Mouse (Mus musculus) ES-E14 (cell line): ENCODE results near the gene Smad5.

Experiments
- CHD2 ChIP-seq: IDR thresholded peaks from 2 replicates; pipeline ENCODE4 v1.6.1; 2014; ENCODE audit warnings: mild to moderate bottlenecking, low read depth, low read length, inconsistent platforms
- ZNF384 ChIP-seq: IDR thresholded peaks from 2 replicates; pipeline ENCODE4 v1.6.1; 2012; ENCODE audit warnings: low read depth, low read length, inconsistent platforms

GRCm38 (mm10) chr13:56695701-56696100, 7.1 kb upstream of the Smad5 start:
- no peak for TF ChIP-seq ZNF384
- TF ChIP-seq CHD2: no peak
